8 mouse cellular contexts compared by ENCODE assay signal in the genomic region with DNA sequence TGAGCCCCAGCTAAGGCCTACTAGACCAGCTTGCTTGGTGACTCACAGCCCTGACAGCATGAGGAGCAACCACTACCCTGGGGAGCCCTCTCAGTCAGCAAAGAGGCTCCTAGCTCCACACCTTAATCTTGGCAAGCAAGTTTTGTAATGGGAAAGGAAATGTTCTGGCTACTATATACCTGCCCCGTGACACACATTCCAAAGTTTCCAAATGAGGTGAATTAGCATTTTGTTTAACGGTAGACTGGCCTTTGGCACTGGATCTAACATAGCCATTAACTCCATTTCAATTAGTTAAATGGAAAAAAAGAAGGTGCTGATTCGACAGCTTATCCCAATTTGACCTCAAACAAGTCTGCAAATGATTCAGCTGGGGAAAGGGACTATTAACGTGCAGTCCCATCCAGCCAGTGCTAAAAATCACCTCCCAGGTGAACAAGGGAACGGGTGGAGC. TPM values are rescaled to one million over a fixed set of nuclear protein-coding genes. Genes with fewer than 3 reads are reported as not detected.
DNase-seq lines count a peak whose midpoint lies in the region; ATAC-seq and TF ChIP-seq lines count a peak whose summit lies in the region.

No protein-coding gene starts in this region.

- no peaks in the 10 kb centered on the region for H3K9me3 ChIP-seq in ES-Bruce4 (replicated peaks; ENCODE audit: control insufficient read depth, insufficient read depth, low read length, poor library complexity, severe bottlenecking)
- no peaks in the 10 kb centered on the region for H3K9me3 ChIP-seq in hindbrain, embryonic 12.5 days (replicated peaks)
- no peaks in the 10 kb centered on the region for H3K9me3 ChIP-seq in limb, embryonic 13.5 days

- peak overlapping the region; percentile 96; the same call in 1 of the 2 replicates for H3K9ac ChIP-seq in ES-Bruce4 (ENCODE audit: low read depth, poor library complexity, severe bottlenecking)
- no peak overlapping the region for H3K9ac ChIP-seq in hindbrain, embryonic 12.5 days
- peak overlapping the region; percentile 55 for H3K9ac ChIP-seq in limb, embryonic 13.5 days

- no peak for TF ChIP-seq EP300 in ES-Bruce4 (IDR thresholded peaks at IDR 0.05; ENCODE audit: insufficient read depth, low read depth, low read length)

- TF ChIP-seq POLR2A in ES-Bruce4 (IDR thresholded peaks at IDR 0.05; ENCODE audit: insufficient read depth, low read length): no peak

- H3K27ac ChIP-seq in ES-Bruce4 (ENCODE audit: insufficient read depth, low read length): no peak overlapping the region
- H3K27ac ChIP-seq in hindbrain, embryonic 12.5 days: no peak overlapping the region
- H3K27ac ChIP-seq in limb, embryonic 13.5 days: no peak overlapping the region

- no peaks in the 10 kb centered on the region for H3K27me3 ChIP-seq in ES-Bruce4 (ENCODE audit: control insufficient read depth, insufficient read depth, low read length, poor library complexity, severe bottlenecking)
- no peaks in the 10 kb centered on the region for H3K27me3 ChIP-seq in hindbrain, embryonic 12.5 days
- H3K27me3 ChIP-seq in limb, embryonic 13.5 days: no peaks in the 10 kb centered on the region

- H3K4me3 ChIP-seq in ES-Bruce4 (ENCODE audit: low read depth, low read length): no peak overlapping the region
- peak overlapping the region; percentile 25 for H3K4me3 ChIP-seq in hindbrain, embryonic 12.5 days
- H3K4me3 ChIP-seq in limb, embryonic 13.5 days: peak overlapping the region; percentile 94

- intact Hi-C loops in gastrocnemius, postnatal 14 days (cut with DNase I; ENCODE audit: low total_unique reads): no loop called here

- 77% methylated on average over 5 of the region's 5 CpGs for WGBS in hindbrain, embryonic 12.5 days
- 66% methylated on average over 5 of the region's 5 CpGs for WGBS in limb, embryonic 13.5 days

- H3K36me3 ChIP-seq in ES-Bruce4 (ENCODE audit: control insufficient read depth, insufficient read depth, low read length, poor library complexity, severe bottlenecking): peaks cover 13% of the 10 kb centered on the region
- peaks cover 41% of the 10 kb centered on the region for H3K36me3 ChIP-seq in hindbrain, embryonic 12.5 days
- peaks cover 43% of the 10 kb centered on the region for H3K36me3 ChIP-seq in limb, embryonic 13.5 days

- no peak for ATAC-seq in hindbrain, embryonic 12.5 days (ENCODE audit: low FRiP score)
- no peak for ATAC-seq in limb, embryonic 13.5 days (ENCODE audit: low FRiP score, low read depth)
- ATAC-seq in granulocyte monocyte progenitor cell, adult 5-6 weeks (replicated peaks; ENCODE audit: poor library complexity, severe bottlenecking): no peak
- no peak for ATAC-seq in inflammation-experienced regulatory T-cells, adult 6 months

- TF ChIP-seq CTCF in ES-Bruce4 (IDR thresholded peaks at IDR 0.05; ENCODE audit: low read depth, low read length): no peak

- peak; percentile 41 for DNase-seq in 416B (ENCODE audit: low read depth)
- no peak for DNase-seq in ovary, adult 18-20 months (ENCODE audit: low spot score)
- no peak for DNase-seq in gastrocnemius, postnatal 14 days

- H3K4me1 ChIP-seq in ES-Bruce4 (ENCODE audit: control insufficient read depth, insufficient read depth, low read length): peaks cover 3% of the 10 kb centered on the region
- peaks cover 20% of the 10 kb centered on the region for H3K4me1 ChIP-seq in hindbrain, embryonic 12.5 days
- H3K4me1 ChIP-seq in limb, embryonic 13.5 days: peaks cover 17% of the 10 kb centered on the region

- peak overlapping the region; percentile 63 for H3K4me2 ChIP-seq in hindbrain, embryonic 12.5 days (replicated peaks)
- peak overlapping the region; percentile 66 for H3K4me2 ChIP-seq in limb, embryonic 13.5 days (replicated peaks)

RNA-seq across cellular contexts. Expression of a gene that starts 1.2 kb away (rescaled TPM):
- 36.3 and 39.5 TPM in 2 replicates for polyA plus RNA-seq in ES-Bruce4 (2011; ENCODE audit: insufficient read depth, insufficient read length, low read depth, missing spikeins)
- 146 and 162 TPM in 2 replicates for polyA plus RNA-seq in hindbrain, embryonic 12.5 days (2016; fragmentation: Nextera tagmentation; extraction: Ambion mirVana)
- 108 and 109 TPM in 2 replicates for polyA plus RNA-seq in limb, embryonic 13.5 days (2015; fragmentation: Nextera tagmentation; extraction: Ambion mirVana)
- 16.5 and 22.8 TPM in 2 replicates for total RNA-seq in granulocyte monocyte progenitor cell, adult 5-6 weeks (2014; fragmentation: Nextera tagmentation)
- total RNA-seq in granulocyte monocyte progenitor cell, adult 5-6 weeks (2017): 21.4 and 26.3 TPM in 2 replicates
- 1 to 10 TPM; 4.9 to 6.7 (median 5.8) TPM for polyA plus RNA-seq in inflammation-experienced regulatory T-cells, adult 6 months (2017; shearing (Covaris generic))
- 100 to 1,000 TPM; 105 to 109 TPM for total RNA-seq in gastrocnemius, postnatal 14 days (2021)
